Mouse (Mus musculus) megakaryocyte, embryonic 14.5 days (primary cell): ENCODE measurements around the gene Mul1.

Experiments used
- FLI1 ChIP-seq: IDR thresholded peaks from 2 replicates; pipeline ENCODE4 v1.6.1; 2012; ENCODE audit warnings: low read length, inconsistent platforms, mixed read lengths
- GATA1 ChIP-seq: IDR thresholded peaks from 3 replicates; pipeline ENCODE4 v1.6.1; 2012; ENCODE audit warnings: mixed read lengths, low read length, inconsistent platforms, borderline replicate concordance

GRCm38 (mm10) chr4:138395971-138396645, 38.4 kb upstream of the Mul1 start, which contains the start of gene Fam43b:
- no peak for TF ChIP-seq GATA1
- TF ChIP-seq FLI1, result no peak
